Mouse (Mus musculus) embryonic facial prominence, embryonic 11.5 days (tissue): ENCODE data around the gene Eif5. TPM values are rescaled to one million over a fixed set of nuclear protein-coding genes. Genes with fewer than 3 reads are reported as not detected.
A peak's percentile ranks its signal among the peaks of the same experiment; 100 is the strongest.

Source experiments
- ATAC-seq: fragments of 200-750 bp; cut with Nextera tagmentation; replicated peaks from 2 replicates; pipeline ENCODE4 v1.8.0; 2017; ENCODE audit warnings: low read depth; ENCODE audit not compliant: insufficient number of reproducible peaks, low FRiP score, low TSS enrichment
- DNase-seq: peaks from one replicate; pipeline ENCODE4 v3.0.0-alpha.2; 2015; ENCODE audit warnings: low spot score
- H3K27ac ChIP-seq: fragments of 300-500 bp; sonication (generic); replicated peaks from 2 replicates; pipeline ENCODE4 v1.5.1; 2014; ENCODE audit warnings: mild to moderate bottlenecking, low read depth, low read length, control low read depth
- H3K27me3 ChIP-seq: fragments of 300-500 bp; sonication (generic); 2 replicates; pipeline ENCODE4 v1.6.1; 2014; ENCODE audit warnings: mild to moderate bottlenecking, low read length, moderate library complexity, mixed read lengths; ENCODE audit not compliant: control insufficient read depth, insufficient read depth
- H3K36me3 ChIP-seq: fragments of 300-500 bp; sonication (generic); replicated peaks from 2 replicates; pipeline ENCODE4 v1.6.1; 2014; ENCODE audit warnings: low read depth, mild to moderate bottlenecking, low read length, moderate library complexity, mixed read lengths; ENCODE audit not compliant: control insufficient read depth, insufficient read depth
- H3K4me1 ChIP-seq: fragments of 300-500 bp; sonication (generic); 2 replicates; pipeline ENCODE4 v1.6.1; 2014; ENCODE audit warnings: low read length, mixed read lengths; ENCODE audit not compliant: control insufficient read depth, insufficient read depth
- H3K4me2 ChIP-seq: fragments of 300-500 bp; sonication (generic); 2 replicates; pipeline ENCODE4 v1.6.1; 2014; ENCODE audit warnings: low read depth, mild to moderate bottlenecking, control low read depth, low read length, moderate library complexity
- H3K4me3 ChIP-seq: fragments of 300-500 bp; sonication (generic); 2 replicates; pipeline ENCODE4 v1.5.1; 2014; ENCODE audit warnings: low read depth, low read length, control low read depth
- H3K9ac ChIP-seq: fragments of 300-500 bp; sonication (generic); replicated peaks from 2 replicates; pipeline ENCODE4 v1.6.1; 2014; ENCODE audit warnings: mild to moderate bottlenecking, control low read depth, low read length
- H3K9me3 ChIP-seq: fragments of 300-500 bp; sonication (generic); replicated peaks from 2 replicates; pipeline ENCODE4 v1.6.1; 2016; ENCODE audit warnings: mild to moderate bottlenecking, low read length, inconsistent platforms, mixed read lengths; ENCODE audit not compliant: control insufficient read depth
- WGBS: fragments of 180-500 bp; shearing (Covaris S2); extraction: QIAGEN DNeasy Blood & Tissue Kit; methylation state at CpG from one replicate; pipeline ENCODE4 v1.1.7; 2014; 5-methylcytosine and 5-hydroxymethylcytosine counted together
- polyA plus RNA-seq: library from polyadenylated mRNA; unstranded; fragments of >200 nt; fragmentation: Nextera tagmentation; extraction: Ambion mirVana; gene quantifications from 2 replicates; pipeline ENCODE4 v1.2.1, GENCODE M21; 2014

Eif5 gene
- polyA plus RNA-seq, 1 experiment from 2014 or later, result 721 TPM

DNA sequence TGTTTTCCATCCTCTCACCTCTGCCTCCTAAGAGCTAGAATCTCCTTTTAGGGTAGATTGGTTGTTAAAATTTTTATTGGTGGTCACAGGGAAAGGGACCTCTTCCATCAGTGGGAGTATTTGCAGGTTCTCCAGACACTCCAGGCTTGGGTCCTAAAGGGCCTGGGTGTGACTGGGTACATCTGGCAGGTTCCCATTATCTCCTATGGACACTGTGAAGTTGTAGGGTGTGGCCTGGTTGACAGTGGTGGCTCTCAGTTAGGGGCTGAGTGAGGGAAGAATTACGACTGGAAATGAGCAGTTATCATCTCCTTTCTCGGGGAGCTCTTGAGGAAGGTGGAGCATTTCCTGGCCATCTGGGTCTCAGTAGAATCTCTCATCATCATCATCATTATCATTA is 20.8 kb downstream of the Eif5 start:
- H3K9me3 ChIP-seq, result no peaks in the 10 kb centered on the region
- WGBS, result 65% methylated on average over 2 of the region's 2 CpGs
- H3K27me3 ChIP-seq, result no peaks in the 10 kb centered on the region
- H3K27ac ChIP-seq, result no peak overlapping the region
- DNase-seq (no peak), ATAC-seq (no peak)
- no peak overlapping the region for H3K9ac ChIP-seq
- H3K36me3 ChIP-seq, result no peaks in the 10 kb centered on the region
- no peak overlapping the region for H3K4me2 ChIP-seq
- no peaks in the 10 kb centered on the region for H3K4me1 ChIP-seq
- H3K4me3 ChIP-seq, result no peak overlapping the region

DNA sequence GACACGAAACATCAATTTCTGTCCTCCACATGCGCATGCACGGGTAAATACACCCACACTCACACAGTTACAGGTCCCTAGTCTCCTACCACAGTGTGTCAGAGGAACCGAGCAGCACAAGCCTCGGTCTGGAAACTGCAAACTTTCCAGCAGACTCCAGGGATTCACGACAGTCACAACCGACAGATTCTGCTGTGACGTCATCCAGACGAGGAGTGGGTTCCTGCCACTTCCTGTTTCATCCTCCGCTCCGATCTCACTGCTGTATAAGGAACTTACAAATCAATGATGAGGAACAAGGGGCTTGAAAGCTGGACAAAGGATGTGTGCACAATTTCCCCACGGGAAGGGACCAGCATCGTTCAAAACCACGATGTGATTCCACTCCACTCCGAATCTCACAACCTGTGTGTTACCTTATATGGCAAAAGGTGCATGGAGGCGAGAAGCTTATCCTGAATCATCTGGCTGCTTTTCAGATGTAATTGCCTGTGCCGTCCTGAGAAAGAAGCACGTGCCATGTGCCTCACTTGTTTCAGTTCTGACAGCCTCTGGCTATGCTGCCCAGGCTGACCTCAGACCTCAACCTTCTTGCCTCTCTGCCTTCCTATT is 21.9 kb downstream of the Eif5 start:
- DNase-seq (no peak), ATAC-seq (no peak; the same call in 1 of the 2 replicates)
- H3K27ac ChIP-seq, result no peak overlapping the region
- no peaks in the 10 kb centered on the region for H3K36me3 ChIP-seq
- peak overlapping the region; percentile 28; the same call in 1 of the 2 replicates for H3K9ac ChIP-seq
- no peaks in the 10 kb centered on the region for H3K9me3 ChIP-seq
- no peak overlapping the region for H3K4me3 ChIP-seq
- H3K27me3 ChIP-seq, result no peaks in the 10 kb centered on the region
- WGBS, result 50% methylated on average over 18 of the region's 18 CpGs
- no peaks in the 10 kb centered on the region for H3K4me1 ChIP-seq
- H3K4me2 ChIP-seq, result peak overlapping the region; percentile 3; the same call in 1 of the 2 replicates

DNA sequence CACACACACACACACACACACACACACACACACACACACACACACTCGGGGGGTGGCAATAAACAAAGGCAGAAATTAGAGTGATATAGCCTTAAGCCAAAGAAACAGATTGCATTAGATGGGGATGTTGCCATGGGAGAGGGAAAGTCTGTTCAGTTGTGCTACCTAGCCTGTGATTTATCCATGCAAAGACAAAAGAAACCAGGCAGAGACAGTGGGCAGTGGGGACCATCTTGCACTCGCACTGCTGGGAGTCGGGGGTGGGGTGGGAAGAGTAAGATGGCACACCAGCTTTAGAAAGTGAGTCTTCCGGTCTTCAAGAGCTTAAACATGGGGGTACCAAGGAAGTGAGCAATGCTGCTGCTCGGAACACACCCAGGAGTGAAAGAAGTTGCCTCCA is 22.5 kb downstream of the Eif5 start:
- H3K9ac ChIP-seq, result no peak overlapping the region; the same call in 1 of the 2 replicates
- no peak for ATAC-seq
- no peak overlapping the region for H3K4me2 ChIP-seq
- no peaks in the 10 kb centered on the region for H3K36me3 ChIP-seq
- H3K27me3 ChIP-seq, result no peaks in the 10 kb centered on the region
- H3K9me3 ChIP-seq, result no peaks in the 10 kb centered on the region
- no peak for DNase-seq
- no peak overlapping the region for H3K27ac ChIP-seq
- H3K4me3 ChIP-seq, result no peak overlapping the region
- H3K4me1 ChIP-seq, result no peaks in the 10 kb centered on the region
- WGBS, result 69% methylated on average over 5 of the region's 5 CpGs

DNA sequence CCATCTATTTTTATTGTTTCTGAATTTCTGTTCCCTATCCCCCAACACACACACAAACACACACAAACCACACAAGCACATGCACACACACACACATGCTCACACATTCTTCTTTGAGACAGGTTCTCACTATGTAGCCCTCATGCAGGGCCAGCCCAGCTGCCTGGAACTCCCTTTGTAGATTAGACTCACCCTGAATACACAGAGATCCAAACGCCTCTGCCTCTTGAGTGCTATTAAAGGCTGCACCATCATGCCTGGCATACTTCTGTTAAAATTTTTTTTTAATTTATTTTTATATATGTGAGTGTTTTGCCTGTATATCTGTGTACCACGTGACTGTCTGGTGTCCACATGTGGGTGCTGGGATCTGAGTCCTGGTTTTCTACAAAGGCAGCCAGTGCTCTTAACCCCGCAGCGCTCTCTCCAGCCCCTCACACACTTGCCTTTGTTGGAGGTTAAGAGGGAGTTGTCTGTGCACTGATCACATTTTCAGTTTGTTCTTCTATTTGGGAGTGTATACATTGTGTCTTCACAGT is 24.5 kb downstream of the Eif5 start:
- Histone ChIP-seq H3K4me3 (no peak overlapping the region), H3K27me3 (no peaks in the 10 kb centered on the region), H3K9ac (no peak overlapping the region), H3K9me3 (no peaks in the 10 kb centered on the region), H3K4me1 (no peaks in the 10 kb centered on the region), H3K4me2 (no peak overlapping the region), H3K36me3 (no peaks in the 10 kb centered on the region), H3K27ac (no peak overlapping the region)
- DNase-seq (no peak), ATAC-seq (no peak)
- 43% methylated on average over 4 of the region's 4 CpGs for WGBS

DNA sequence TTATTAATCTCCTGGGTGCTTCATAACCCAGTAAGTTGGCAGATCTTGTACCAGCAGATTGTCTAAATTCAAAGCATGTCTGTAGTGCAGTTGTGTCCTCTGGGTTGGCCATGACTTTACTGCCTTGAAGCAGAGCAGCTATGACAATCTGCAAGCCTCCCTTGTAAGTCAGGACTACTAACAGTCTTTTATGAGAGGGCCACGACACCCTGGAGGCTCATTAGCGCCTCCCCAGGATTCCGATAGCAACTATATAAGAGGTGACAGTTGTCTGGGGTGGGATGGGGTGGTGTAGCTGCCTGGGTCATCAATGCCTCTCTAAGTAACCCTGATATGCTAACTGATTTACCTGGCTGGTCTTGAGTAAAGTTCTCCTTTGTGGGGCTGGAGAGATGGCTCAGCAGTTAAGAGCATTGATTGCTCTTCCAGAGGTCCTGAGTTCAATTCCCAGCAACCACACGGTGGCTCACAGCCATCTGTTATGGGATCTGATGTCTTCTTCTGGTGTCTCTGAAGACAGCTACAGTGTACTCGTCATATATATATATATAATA is 25.3 kb downstream of the Eif5 start:
- Histone ChIP-seq H3K36me3 (no peaks in the 10 kb centered on the region), H3K27me3 (no peaks in the 10 kb centered on the region), H3K9me3 (no peaks in the 10 kb centered on the region), H3K4me1 (no peaks in the 10 kb centered on the region), H3K4me2 (no peak overlapping the region), H3K9ac (no peak overlapping the region), H3K4me3 (no peak overlapping the region), H3K27ac (no peak overlapping the region)
- 55% methylated on average over 5 of the region's 5 CpGs for WGBS
- DNase-seq (no peak), ATAC-seq (no peak)

DNA sequence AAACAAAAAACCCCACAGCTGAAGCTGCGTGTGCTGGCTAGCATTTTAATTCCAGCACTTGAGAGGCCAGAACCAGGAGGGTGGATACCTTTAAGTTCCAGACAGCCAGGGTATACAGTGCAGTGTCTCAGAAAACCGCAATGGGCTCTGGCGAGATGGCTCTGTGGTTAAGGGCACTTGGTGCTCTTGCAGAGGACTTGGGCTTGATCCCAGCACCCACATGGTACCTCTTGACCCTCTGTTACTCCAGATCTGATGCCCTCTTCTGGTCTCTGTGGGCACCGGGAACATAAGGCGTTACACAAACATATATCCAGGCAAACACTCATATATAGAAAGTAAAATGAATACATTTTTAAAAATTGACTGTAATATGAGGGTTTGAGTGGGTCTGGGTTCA is 27.5 kb downstream of the Eif5 start:
- H3K27me3 ChIP-seq, result no peaks in the 10 kb centered on the region
- WGBS, result 85% methylated on average over 5 of the region's 5 CpGs
- no peak overlapping the region for H3K27ac ChIP-seq

DNA sequence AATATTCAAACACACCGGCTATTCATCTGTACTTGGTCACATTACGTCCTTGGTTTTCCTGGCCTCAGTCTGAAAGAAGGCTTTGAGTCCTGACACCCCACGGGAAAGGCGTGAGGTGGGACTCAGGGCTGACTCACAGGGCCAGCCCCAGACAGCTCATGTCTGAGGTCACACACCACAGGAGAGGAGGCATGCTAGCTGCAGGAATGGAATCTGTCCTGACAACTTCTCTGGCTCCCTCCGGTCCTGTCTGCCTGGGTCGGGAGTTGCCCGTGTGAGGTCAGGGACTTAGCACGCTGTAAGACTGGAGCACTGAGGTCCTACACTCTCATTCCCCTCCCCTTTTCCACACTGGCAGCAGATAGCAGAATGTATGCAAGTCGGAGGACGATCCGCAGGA is 31.0 kb downstream of the Eif5 start:
- Histone ChIP-seq H3K9me3 (no peaks in the 10 kb centered on the region), H3K9ac (no peak overlapping the region), H3K27ac (no peak overlapping the region), H3K4me2 (no peak overlapping the region), H3K4me1 (no peaks in the 10 kb centered on the region; the same call in 1 of the 2 replicates), H3K4me3 (no peak overlapping the region), H3K36me3 (no peaks in the 10 kb centered on the region), H3K27me3 (no peaks in the 10 kb centered on the region)
- 74% methylated on average over 11 of the region's 11 CpGs for WGBS
- no peak for DNase-seq
- ATAC-seq, result no peak

More for the DNA sequence above, 27.5 kb downstream of the Eif5 start:
- Histone ChIP-seq H3K9me3 (no peaks in the 10 kb centered on the region), H3K4me2 (no peak overlapping the region), H3K4me3 (no peak overlapping the region), H3K36me3 (no peaks in the 10 kb centered on the region), H3K9ac (no peak overlapping the region), H3K4me1 (no peaks in the 10 kb centered on the region)
- DNase-seq, result no peak
- no peak for ATAC-seq

DNA sequence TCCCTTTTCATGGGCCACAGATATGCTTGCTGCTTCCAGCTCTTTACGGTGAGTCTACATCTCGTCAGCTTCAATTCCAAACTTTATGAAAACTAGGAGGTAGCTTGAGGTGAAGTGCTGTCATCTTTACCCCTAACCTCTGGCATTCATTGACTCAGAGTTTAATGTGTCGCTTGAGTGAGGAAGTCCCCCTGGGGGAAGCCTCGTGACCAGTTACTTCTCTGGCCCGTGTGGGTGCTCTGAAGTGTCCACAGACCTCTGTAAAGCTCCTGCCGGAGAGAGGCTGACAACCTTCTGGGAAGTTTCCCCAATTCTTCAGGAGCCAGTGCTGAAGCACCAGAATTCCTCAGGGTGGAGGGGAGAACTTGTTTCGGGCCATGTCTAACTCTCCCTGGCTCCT is 34.6 kb downstream of the Eif5 start:
- 80% methylated on average over 7 of the region's 7 CpGs for WGBS

More for the DNA sequence above, 34.6 kb downstream of the Eif5 start:
- no peaks in the 10 kb centered on the region for H3K9me3 ChIP-seq
- no peak overlapping the region for H3K4me3 ChIP-seq
- no peaks in the 10 kb centered on the region; the same call in 1 of the 2 replicates for H3K4me1 ChIP-seq
- no peaks in the 10 kb centered on the region for H3K36me3 ChIP-seq
- no peak for ATAC-seq
- no peaks in the 10 kb centered on the region for H3K27me3 ChIP-seq
- no peak overlapping the region for H3K9ac ChIP-seq
- H3K27ac ChIP-seq, result no peak overlapping the region
- no peak overlapping the region for H3K4me2 ChIP-seq
- DNase-seq, result no peak
